Mouse (Mus musculus) frontal cortex, postnatal 25 days (tissue): ENCODE results near the gene Camsap3.
A peak's percentile ranks its signal among the peaks of the same experiment; 100 is the strongest.
"Not testable (repeated sequence)": the region's sequence is repeated elsewhere in the genome, so short reads cannot be mapped to it uniquely, and the experiment has no call there.

Experiments used
- DNase-seq, 2 experiments: peaks; one replicate each; pipeline ENCODE4 v3.0.0; 2022; ENCODE audit warnings: low spot score in 2 of 2

Gene Camsap3

DNA sequence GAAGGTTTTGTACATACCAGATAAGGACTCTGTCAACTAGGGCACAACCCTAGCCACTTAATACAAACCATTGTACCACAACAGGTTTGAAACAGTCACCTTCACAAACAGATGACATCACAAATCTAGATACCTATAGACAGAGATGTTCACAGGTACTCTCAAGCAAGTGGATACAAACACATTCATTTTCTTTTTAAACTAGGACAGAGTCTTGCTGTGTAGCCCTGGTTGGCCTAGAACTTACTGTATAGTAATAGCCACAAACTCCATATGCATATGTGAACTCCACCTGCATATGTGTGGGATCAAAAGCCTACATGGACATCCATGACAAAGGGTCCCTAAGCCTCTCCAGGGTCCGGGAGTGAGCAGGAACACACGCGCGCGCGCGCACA is at the start of gene Camsap3:
Gene Camsap3 (plus strand): TSS at position 301 of the 398 bp plus-strand sequence.
- DNase-seq = no peak

DNA sequence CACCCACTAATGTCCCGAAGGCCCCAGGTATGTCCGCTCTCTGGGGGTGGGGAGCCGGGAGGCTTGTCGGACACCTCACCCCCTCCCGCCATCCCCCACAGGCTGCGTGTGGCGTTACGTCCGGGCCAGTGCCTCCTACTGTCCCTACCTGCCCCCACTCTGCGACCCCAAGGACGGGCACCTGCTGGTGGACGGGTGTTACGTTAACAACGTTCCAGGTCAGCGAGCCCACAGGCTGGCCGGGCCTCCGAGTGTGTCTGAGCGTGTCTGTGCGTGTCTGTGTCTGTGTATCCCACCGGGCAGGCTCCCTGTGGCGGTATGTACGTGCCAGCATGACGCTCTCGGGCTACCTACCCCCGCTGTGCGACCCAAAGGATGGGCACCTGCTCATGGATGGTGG is 49.4 kb upstream of the Camsap3 start:
- DNase-seq = no peak

DNA sequence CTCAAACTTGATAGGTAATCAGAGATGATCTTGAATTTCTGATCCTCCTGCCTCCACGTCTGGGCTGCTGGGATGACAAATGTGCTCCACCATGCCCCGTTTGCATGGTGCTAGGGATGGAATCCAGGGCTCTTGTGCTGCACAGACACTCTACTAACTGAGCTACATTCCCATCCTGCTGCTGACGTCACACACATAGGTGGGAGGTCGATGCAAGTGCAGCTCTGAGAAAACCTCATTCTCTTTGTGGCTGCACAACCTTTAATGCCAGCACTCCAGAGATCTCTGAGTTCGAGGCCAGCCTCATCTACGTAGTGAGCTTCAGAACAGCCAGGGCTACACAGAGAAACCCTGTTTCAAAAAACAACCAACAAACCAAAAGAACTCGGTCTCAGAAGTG is 47.9 kb upstream of the Camsap3 start:
- no peak for DNase-seq

DNA sequence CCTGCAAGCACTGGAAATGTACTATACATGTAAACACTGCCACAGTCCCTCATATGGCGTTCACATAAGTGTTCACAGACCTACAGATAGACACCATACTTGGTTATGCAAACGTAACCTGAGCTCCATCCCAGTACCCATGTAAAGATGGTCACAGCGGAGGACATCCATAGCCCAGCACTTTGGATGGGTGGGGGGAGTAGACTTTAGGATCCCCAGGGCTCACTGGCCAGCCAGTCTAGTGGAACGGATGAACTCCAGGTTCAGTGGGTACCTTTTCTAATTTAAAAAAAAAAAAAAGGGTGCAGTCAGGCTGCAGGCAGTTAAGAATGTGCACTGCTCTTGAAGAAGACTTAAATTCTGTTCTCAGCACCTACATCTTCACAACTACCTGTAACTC is 47.0 kb upstream of the Camsap3 start:
- DNase-seq = no peak

DNA sequence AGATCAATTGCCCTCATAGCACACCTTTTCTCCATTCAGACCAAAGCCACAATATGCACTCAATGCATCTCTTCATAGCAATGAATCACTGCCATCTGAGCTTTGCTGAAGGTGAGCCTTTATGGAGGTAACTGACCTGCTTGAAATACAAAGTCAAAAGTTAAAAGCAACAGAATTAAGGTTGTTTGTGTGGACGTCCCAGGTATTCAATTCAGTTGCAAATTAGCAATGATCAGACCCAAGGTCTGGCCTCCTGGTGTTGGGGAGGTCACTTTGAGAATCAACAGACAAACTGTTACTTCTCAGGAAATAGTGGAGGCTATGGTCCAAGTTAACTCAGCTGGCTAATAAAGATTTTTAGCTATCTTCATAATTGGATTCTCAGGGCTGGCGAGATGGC is 40.6 kb upstream of the Camsap3 start:
- DNase-seq = no peak

DNA sequence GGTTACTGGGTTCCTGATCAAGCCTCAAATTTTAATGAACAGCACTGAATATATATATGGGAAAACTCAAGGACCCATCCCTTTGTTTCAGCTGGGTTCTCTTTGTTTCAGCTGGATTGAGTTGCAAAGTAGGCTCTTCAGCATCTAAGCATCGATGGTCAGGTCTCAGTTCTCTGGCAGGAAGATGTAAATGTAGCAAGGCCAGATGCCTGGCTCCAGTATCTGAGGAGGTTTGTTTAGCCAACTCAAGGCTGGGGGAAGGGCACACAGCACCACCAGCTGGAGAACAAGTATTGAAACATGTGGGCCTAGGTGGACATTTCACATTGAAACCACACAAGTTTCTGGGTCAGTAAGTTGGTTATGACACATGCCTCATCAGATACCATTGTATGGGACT is 34.9 kb upstream of the Camsap3 start:
- DNase-seq = no peak

DNA sequence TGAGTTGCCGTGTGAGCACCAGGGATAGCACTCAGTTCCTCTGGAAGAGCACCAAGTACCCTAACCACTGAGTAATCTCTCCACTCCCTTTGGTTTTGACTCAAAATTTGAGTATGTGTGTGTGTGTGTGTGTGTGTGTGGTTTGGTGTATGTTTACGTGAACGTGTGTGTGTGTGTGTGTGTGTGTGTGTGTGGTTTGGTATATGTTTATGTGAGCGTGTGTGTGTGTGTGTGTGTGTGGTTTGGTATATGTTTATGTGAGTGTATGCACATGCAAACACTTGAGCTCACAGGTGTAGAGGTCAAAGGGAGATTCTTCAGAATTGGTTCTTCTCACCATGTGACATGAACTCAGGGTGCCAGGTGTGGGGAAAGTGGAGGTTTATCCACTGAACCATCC is 31.0 kb upstream of the Camsap3 start:
- no peak for DNase-seq

DNA sequence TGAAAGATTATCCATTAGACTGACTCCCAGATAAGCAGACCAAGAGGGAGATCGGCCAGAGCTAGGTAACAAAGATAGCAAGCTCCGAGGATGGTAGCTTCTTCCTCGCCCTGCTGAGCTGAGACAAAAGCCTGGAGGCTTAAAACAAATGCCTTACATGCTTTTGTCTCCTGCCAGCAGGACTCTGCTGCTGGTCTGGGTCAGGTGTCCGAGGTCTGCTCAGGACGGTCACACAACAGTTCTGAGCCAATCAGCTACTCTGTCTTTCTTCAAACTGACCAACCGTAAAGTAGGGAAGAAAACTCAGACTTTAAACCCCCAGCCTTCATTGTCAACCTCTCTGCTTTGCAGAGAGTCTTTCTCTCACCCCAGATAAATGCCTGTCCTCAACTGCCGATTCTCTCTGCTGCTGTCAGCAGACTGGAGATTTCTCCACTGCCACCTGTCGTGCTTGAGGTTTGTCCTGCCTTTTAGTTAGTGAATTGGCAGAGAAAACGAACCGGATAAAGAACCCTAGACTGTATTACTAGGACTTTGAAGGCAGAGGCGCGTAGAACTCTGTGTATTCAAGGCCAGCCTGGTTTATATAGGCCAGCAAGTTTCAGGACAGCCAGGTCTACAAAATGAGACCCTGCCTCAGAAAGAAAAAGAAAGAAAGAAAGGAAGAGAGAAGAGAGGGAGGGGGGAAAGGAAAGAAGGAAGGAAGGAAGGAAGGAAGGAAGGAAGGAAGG is 19.3 kb upstream of the Camsap3 start, which contains the start of gene C330021F23Rik:
Gene C330021F23Rik (plus strand): TSS at position 350 of the 731 bp plus-strand sequence.
- no peak for DNase-seq

DNA sequence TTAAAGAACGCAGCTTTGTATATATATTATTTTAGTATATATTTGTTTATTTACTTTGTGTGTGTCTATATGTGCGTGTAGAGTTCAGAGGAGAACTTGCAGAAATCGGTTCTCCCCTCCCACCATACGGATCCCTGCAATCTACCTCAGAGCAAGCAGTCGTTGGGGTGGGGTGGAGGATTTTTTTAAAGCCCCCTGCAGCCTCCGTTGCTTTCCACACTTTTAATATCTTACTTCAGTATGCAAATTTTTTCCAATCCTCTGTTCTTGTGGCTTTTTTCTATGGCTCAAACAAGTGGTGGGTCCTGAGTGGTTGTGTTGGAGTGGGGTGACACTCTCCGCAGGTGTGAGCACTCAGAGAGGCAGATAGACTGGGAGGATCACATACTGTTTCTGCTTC is 18.7 kb upstream of the Camsap3 start:
- no peak for DNase-seq

DNA sequence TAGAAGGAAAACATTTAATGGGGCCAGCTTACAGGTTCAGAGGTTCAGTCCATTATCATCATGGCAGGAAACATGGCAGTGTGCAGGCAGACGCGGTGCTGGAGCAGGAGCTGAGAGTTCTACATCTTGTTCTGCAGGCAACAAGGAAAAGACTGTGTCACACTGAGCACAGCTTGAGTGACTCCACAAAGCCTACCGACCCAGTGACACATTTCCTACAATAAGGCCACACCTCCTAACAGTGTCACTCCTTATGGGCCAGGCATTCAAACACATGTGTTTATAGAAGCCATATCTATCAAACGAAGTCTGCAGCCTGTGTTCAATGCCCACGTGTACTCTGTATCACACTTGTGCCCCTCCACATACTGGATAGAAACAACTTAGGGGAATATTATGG is 17.3 kb upstream of the Camsap3 start:
- DNase-seq = no peak

DNA sequence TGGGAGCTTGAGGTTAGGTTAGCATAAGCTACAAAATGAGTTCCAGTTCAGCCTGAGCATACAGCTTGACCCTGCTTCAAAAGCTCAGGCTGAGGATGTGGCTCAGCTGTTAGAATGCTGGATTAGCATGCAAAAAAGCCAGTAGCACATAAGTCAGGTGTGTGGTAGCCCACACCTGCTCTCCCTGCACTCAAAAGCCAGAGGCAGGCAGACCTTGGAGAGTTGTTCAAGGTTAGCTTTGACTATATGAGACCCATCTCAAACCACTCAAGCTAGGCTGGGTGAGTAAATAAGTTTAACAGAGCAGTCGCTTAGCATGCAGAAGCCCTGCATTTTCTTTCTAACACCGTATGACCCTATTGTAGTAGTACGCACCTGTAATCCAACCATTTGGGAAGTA is 12.5 kb upstream of the Camsap3 start:
- DNase-seq = no peak

DNA sequence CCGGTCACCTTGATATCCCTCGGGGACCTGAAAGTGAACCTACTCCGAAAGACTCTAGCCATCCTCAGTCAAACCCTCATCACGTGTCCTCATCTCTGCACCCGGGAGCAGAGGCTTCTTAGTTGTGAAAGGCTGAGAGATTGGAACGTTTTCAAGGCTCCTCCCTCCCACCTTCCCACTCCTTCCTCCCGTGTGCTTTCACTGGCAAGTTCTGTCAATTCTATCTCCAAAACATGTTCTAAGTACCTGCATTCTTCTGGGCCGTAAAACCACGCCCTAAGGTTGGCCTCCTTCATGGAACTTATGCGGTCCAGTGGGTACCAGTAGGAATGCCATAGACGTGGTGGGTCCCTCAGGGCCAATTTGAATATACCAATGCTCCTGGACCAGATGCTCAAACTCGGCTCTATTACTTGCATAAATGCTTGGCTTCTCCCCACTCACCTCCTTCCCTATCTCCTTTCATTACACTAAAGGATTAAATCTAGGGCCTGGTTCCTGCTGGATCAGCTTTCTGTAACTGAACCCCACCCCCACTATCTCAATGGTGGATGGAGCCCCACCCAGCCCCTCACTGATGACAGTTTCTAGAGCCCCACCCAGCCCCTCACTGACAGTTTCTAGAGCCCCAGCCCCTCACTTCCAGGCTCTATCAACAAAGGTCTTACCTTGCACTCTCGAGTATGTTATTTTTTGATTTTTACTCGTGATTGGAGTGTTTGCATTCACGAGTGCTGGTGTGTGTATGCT is 10.7 kb upstream of the Camsap3 start:
- DNase-seq = no peak

DNA sequence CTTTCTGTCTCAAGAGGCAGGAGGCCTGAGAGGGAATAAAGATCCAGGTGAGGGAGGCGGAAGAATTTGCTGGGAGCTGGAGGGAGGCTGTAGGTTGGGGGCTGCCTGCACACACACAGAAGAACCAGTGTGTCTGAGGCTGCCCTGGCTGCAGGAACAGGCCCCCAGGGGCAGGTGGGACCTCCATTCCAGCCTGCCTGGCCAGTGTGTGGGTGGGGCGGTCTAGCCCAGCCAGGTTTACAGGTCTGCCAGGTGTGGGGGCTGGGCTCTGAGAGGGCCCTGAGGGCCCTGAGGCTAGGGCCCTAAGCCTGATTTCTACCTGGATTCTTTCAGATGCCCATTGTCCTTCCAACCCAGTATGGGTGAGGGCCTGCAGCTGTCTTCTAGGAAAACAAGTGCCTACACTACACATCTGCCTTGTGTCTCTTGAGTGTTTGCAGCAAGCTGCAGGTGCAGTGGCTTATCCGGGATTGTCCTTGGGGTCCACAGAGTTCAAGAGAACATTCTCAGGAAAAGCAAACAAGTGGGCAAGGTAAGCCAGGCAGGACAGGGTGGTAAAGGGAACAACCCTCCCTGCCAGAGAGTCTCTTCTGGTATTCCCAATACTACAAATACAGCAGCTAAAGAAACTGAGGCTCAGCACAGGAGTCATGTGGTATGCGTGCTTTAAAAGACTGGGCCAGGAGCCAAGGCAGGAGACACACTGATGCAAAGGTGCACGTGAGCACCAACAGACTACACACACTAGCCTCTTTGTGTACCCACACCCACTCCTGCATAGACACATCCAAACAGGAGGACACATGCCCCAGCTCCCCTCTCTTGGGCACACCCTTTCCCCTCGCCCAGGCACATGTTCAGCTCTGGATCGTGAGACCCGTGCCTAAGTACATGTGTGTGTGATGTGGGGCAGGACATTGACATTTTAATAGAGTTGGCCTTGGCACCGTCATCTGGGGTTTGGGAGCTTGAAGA is 7.4 kb upstream of the Camsap3 start:
- no peak for DNase-seq

DNA sequence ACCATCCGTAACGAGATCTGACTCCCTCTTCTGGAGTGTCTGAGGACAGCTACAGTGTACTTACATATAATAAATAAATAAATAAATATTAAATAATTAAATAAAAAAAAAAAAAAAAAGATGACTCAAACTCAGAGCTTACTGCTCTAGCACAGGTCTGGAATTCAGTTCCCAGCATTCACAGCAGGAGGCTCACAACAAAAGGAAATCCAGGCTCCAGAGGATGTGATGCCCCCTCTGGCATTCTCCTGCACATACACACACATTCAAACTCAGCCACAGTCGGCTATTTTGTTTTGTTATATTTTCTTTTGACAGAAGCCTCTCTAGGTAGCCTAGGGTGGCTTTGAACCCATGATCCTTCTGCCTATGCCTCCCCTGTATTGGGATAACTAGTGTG is 5.1 kb upstream of the Camsap3 start:
- DNase-seq = not testable (repeated sequence)

DNA sequence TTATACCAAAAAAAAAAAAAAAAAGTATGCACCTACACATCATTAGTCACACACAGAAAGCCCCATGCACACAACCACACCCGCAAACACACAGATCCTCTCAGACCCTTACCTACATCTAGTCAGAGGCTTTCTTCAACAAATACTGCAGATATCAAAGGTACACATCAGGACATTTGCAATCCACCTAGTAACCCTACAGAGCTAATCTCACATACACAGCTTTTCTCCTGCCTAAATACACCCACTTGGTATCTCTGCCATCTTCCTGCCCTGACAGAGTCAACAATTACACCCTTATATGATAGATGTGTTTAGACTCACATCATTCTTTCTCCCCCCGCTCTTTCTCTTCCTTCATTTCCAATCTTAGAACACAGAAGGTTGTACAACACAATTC is 641 bp upstream of the Camsap3 start:
- DNase-seq = no peak

DNA sequence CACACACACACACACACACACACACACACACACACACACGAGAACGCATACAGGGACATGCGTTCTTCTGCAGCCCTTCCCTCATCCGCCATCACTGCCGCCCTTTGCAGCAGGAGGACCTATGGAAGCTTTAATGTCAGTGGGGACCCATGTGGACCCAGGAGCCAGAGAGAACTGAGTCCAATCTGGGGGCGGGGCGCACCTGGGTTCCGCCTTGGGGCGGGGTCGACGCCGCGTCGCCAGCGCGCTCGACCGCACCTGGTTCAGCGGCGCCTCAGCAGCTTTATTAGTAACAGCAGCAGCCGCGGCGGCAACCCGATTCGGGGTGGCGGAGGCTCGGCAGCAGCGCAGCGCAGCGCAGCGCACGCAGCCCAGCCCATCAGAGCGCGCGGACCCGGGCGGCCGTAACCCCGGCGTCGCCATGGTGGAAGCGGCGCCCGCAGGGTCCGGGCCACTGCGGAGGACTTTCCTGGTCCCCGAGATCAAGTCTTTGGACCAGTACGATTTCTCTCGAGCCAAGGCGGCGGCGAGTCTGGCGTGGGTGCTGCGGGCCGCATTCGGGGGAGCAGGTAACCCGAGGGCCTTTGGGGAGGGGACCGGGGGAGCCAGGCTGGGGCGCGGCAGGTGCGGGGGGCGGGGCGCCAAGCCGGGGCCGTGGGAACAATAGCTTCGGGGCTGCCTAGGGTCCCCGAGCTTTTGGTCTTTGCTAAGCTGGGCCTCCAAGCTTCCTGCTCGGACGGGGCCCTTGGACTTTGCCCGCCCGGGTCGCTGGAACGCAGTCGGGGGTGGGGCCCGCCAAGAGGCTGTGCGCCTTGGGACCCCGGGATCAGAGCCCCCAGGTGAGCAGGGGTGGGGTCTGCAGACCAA is 531 bp downstream of the Camsap3 start:
- peak; percentile 42 to 54 for DNase-seq

DNA sequence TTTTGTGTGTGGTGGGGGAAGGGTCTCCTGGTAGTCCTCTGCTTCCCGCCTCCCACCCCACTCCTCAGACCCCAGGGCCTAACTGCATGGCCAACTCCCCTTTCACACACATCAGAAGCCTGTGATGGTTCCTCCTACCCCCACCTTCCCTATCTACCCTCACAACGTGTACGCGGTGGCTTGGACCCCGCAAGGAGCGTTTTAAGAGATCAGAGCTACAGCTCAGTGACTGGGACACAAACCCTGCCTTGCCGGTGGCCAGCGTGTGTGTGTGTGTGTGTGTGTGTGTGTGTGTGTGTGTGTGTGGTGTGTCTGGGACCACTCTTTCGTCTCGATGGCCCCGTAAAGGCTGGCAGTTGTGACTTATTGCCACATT is 1.2 kb downstream of the Camsap3 start:
- DNase-seq = no peak

DNA sequence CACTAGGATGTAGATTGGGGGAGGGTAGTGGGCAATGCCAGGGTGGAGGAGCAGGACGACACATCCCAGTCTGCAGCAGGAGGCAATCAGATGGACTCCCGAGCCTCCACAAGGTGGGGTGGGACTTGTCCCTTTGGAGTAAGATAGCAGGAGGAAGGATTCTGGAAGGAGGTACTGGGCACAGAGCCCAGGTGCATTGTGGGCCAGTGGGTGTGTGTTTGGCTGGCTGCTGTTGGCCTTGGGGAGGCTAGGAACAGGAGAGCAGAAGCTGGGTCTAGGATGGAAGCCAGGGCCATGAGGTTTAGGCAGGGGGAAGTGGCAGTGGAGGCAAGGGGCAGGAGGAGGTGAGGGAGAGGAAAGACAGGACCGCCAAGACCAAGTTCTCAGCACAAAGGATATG is 6.4 kb downstream of the Camsap3 start:
- no peak for DNase-seq

DNA sequence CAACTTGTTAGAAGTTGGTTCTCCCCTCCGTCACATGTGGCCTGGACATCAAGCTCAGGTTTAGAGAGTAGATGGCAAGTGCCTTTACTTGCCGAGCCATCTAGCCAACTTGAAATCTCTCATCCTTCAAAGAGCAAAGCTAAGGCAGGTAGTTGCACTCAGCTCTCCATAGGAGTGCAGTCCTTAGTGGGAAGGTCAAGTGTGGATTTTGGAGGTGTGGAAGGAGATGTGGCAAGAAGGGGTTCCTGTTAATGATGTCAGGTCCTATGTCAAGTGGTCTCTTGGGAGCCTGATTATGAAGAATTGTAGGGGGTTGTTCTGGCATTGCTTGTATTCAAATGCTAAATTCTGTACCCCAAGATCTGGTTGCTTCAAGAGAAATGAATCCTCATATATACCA is 7.4 kb downstream of the Camsap3 start:
- DNase-seq = no peak

DNA sequence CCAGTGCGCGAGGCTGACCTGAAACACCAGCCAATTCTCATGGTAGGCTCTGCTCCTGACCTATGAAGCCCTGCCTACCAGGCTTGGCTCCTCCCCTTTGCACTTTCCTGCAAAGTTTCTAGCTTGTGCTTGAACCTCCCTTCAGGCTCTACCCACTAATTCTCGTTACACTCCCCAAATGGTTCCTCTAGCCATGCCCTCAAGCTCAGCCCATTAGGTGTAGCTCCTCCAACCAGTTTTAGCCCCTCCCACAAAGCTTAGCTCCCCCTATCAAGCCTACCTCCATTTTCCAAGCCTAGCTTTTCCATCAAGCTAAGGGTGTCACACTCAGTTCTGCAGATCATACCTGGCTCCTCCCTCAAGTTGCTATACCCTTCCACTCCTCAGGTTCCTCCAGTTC is 11.0 kb downstream of the Camsap3 start:
- no peak for DNase-seq

DNA sequence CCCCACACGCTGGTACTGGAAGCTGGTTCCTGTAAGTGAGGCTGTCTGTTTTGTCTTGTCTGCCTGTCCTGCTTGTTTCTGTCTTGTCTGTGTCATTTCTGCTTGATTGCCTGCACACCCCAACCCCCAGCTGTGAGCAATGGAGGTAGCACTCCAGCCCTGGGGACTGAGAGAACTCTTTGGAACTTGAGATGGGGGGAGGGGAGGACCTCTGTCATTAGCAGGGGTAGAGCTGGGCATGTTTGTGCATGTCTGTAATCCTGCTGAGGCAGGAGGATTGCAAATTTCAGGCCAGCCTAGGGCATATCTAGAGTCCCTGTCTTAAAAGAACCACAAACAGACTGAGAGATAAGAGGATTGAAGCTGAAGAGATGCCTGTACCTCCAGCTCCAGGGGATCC is 12.1 kb downstream of the Camsap3 start:
- DNase-seq = no peak
